Mouse (Mus musculus): ENCODE data around the gene Rrbp1. TPM values are rescaled to one million over a fixed set of nuclear protein-coding genes. Genes with fewer than 3 reads are reported as not detected.

Rrbp1 gene
- polyA plus RNA-seq, 1 experiment = 78.1 TPM

DNA sequence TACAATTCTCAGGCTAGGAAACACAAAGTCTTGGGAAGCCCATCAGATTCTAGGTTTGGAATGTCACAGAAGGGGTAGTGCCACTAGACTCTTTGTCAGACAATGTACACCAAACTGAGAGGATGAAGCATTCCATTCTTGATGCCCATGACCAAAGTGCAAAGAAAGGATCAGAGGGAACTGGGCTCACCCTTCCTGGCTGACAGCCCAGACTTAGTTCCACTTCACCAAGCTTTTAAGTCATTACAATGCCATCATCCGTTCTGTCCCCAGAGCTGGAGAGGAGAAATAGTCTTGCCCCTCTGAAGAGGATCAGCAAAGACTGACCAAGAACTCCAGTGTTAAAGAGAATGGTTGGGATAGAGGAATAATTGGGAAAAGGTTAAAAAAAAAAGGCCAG, 20.1 kb downstream of the Rrbp1 start:
- Histone ChIP-seq H3K4me1 (ENCODE audit: control insufficient read depth, insufficient read depth, low read length) (peaks cover 29% of the 10 kb centered on the region), H3K4me3 (replicated peaks; ENCODE audit: extremely low read depth, low read depth, low read length) (no peak overlapping the region)
- TF ChIP-seq CTCF (IDR thresholded peaks at IDR 0.05; ENCODE audit: insufficient read depth, low read length) (no peak), POLR2A (IDR thresholded peaks at IDR 0.05; ENCODE audit: borderline replicate concordance, extremely low read depth, low read depth, low read length) (no peak)
- DNase-seq = no peak
- WGBS = 7% methylated on average over 1 of the region's 1 CpGs

DNA sequence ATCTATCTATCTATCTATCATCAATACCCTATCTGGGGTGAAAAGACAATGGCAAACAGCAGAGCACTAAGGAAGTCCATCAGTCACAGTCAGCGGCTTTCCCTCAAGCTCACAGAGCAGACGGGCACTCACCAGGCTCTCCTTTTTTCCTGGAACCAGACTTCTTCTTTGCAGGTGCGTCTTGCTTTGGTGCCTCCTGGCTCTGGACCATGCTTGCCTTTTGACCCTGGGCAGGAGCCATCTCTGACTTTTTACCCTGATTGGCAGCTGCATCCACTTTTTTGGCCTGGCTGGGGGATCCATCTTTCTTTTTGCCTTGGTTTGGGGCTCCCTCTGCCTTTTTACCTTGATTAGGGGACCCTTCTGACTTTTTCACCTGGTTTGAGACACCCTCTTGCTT, 23.0 kb downstream of the Rrbp1 start:
- 77% methylated on average over 3 of the region's 3 CpGs for WGBS
- no peak for TF ChIP-seq POLR2A (IDR thresholded peaks at IDR 0.05; ENCODE audit: borderline replicate concordance, extremely low read depth, low read depth, low read length)
- no peak for TF ChIP-seq CTCF (IDR thresholded peaks at IDR 0.05; ENCODE audit: insufficient read depth, low read length)
- Histone ChIP-seq H3K4me1 (ENCODE audit: control insufficient read depth, insufficient read depth, low read length) (peaks cover 32% of the 10 kb centered on the region), H3K4me3 (replicated peaks; ENCODE audit: extremely low read depth, low read depth, low read length) (no peak overlapping the region)
- DNase-seq = no peak

DNA sequence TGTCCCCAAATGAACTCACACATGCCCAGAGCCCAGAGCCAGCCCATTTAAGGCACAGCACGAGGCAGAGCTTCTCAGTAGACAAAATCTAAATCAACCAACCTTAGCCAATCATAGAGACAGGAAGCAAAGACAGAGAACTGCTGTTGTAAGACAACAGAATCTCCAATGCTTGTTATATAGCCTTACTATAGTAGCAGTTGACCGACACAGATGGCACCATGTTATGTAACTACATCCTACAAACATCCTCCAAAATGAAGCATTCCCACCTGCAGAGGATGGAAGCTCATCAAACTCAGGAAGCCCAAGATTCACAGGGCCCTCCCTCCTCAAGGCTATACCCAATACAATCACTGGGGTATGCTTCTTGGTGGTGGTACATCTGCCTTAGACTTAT, 23.6 kb downstream of the Rrbp1 start:
- Histone ChIP-seq H3K4me3 (replicated peaks; ENCODE audit: extremely low read depth, low read depth, low read length) (no peak overlapping the region), H3K4me1 (ENCODE audit: control insufficient read depth, insufficient read depth, low read length) (peaks cover 31% of the 10 kb centered on the region)
- DNase-seq = no peak
- TF ChIP-seq CTCF (IDR thresholded peaks at IDR 0.05; ENCODE audit: insufficient read depth, low read length) (no peak), POLR2A (IDR thresholded peaks at IDR 0.05; ENCODE audit: borderline replicate concordance, extremely low read depth, low read depth, low read length) (no peak)
- WGBS = 31% methylated on average over 2 of the region's 2 CpGs

DNA sequence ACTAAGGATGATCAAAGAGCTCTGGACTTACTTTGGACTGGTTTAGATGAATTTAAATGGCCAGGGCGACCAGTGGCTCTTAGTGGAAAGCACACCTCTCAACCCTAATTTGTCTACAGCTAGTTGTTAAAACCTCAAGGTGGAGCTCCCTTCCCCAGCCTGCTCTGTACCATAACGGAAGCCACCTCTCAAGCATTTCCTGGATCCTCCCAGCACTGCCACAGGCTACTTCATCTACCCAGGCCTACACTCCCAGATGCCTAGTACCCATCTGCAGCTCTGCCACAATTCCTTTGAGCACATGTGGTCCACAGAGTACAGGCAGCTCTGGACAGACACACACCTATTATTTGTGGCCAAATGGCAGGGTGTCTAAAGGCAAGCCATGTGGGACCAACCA, 27.6 kb downstream of the Rrbp1 start:
- Histone ChIP-seq H3K4me1 (ENCODE audit: control insufficient read depth, insufficient read depth, low read length) (peaks cover 15% of the 10 kb centered on the region), H3K4me3 (replicated peaks; ENCODE audit: extremely low read depth, low read depth, low read length) (no peak overlapping the region)
- DNase-seq = no peak
- WGBS = 45% methylated on average over 2 of the region's 2 CpGs
- TF ChIP-seq POLR2A (IDR thresholded peaks at IDR 0.05; ENCODE audit: borderline replicate concordance, extremely low read depth, low read depth, low read length) = no peak
- no peak for TF ChIP-seq CTCF (IDR thresholded peaks at IDR 0.05; ENCODE audit: insufficient read depth, low read length)

DNA sequence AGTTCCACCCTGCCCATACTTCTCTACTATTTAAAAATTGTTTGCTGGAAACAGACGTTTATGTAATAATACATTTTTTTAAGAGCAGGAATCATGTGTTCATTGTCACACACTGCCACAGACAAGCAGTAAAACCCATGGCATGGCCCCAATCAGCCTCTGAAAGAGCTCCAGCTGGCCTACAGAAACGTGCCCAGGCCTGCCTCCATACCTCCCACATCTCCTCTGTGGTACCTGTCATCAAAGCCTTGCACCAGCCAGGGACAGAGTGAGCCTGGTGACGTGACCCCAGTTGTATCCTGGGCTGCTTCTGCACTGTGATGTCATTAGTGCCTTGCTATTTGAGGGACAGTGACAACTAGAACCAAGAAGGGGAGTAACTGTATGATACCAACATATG, 28.2 kb downstream of the Rrbp1 start:
- peaks cover 15% of the 10 kb centered on the region for H3K4me1 ChIP-seq (ENCODE audit: control insufficient read depth, insufficient read depth, low read length)
- no peak overlapping the region for H3K4me3 ChIP-seq (replicated peaks; ENCODE audit: extremely low read depth, low read depth, low read length)
- TF ChIP-seq POLR2A (IDR thresholded peaks at IDR 0.05; ENCODE audit: borderline replicate concordance, extremely low read depth, low read depth, low read length) (no peak), CTCF (IDR thresholded peaks at IDR 0.05; ENCODE audit: insufficient read depth, low read length) (no peak)
- 44% methylated on average over 3 of the region's 3 CpGs for WGBS
- DNase-seq = no peak

DNA sequence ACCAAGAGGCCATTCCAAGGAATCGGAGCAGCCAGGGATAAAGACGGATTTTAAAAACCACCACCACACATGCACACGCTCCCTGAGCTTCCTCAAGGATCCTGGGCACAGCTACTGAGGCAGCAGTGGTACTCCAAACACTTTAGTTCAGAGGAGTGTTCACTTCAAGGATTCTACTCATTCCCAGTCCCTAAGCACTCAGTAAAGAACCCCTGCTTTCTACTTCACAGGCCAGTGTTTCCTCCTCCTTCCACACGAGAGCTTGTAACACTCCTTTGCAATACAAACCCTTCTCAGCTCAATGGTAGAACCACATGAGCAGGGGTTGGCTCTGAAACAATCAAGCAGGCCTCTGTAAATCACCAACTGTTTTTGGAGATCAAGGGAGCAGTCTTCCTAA, 28.9 kb downstream of the Rrbp1 start:
- Histone ChIP-seq H3K4me3 (replicated peaks; ENCODE audit: extremely low read depth, low read depth, low read length) (no peak overlapping the region), H3K4me1 (ENCODE audit: control insufficient read depth, insufficient read depth, low read length) (peaks cover 15% of the 10 kb centered on the region)
- TF ChIP-seq POLR2A (IDR thresholded peaks at IDR 0.05; ENCODE audit: borderline replicate concordance, extremely low read depth, low read depth, low read length) (no peak), CTCF (IDR thresholded peaks at IDR 0.05; ENCODE audit: insufficient read depth, low read length) (no peak)
- 71% methylated on average over 4 of the region's 4 CpGs for WGBS
- no peak for DNase-seq

DNA sequence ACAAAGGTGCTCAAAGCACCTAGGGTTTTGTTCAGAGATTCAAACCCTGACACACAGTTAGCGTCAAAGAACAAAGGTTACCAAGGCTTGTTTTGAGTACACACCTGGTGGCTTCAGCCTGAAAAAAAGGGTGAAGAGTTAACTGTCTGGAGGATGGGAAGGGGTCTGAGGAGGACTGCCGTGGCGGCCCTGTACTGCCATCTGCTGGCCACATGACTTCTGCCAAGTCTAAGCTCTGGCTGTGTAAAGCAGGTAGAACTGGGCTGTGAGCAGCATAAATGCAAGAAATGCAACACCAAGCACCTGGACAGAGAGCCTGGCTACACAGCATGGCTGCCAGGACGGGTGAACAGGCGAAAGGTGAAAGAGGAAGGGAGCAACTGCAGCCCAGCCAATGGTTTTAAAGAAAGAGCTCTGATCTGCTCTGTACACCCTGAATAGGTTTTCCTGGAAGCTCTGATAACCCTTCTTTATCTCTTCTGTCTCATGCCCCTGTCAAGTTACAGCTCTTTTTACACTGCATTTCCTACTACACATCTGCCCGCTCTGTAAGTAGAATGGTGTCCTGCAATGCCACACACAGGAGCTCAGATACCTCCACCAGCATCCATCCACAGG, 30.2 kb downstream of the Rrbp1 start:
- H3K4me3 ChIP-seq (replicated peaks; ENCODE audit: extremely low read depth, low read depth, low read length) = no peak overlapping the region
- WGBS = 46% methylated on average over 6 of the region's 6 CpGs
- TF ChIP-seq POLR2A (IDR thresholded peaks at IDR 0.05; ENCODE audit: borderline replicate concordance, extremely low read depth, low read depth, low read length) (no peak), CTCF (IDR thresholded peaks at IDR 0.05; ENCODE audit: insufficient read depth, low read length) (peak; percentile 81)
- H3K4me1 ChIP-seq (ENCODE audit: control insufficient read depth, insufficient read depth, low read length) = peaks cover 15% of the 10 kb centered on the region
- DNase-seq = peak; percentile 59

DNA sequence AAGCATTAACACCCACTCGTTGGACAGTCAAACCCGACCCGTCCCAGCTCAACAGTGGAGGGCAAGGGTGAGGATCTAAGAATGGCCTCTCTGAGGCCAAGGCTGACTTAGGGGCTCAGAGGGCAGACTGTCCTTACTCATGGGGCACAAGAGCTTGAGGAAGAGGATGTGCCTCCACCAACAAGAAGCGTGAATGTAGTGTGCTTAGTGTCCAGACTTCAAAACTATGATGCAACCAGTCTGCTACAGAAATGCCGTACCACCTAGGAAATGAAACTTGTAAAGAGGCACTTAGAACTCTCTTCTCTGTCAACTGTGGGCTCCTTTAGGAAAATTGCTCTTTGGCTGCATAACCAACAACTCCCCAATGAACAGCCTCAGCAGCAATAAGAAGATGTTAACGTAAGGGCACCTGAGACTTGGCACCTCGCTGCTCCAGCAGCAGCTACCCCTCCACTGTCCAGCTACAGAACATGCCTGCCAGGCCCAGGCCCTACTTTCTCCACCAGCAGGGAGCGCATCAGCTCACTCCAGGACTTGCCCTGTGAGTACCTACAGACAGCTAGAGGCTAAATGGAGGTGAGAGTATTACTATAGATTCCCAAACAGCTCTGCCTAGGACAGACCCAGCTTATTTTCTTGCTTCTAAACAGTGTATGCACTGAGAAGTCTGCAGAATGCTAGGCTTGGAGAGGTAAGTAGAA, 32.5 kb downstream of the Rrbp1 start:
- no peak for DNase-seq
- TF ChIP-seq CTCF (IDR thresholded peaks at IDR 0.05; ENCODE audit: insufficient read depth, low read length) (peak; percentile 25; the same call in 1 of the 2 replicates), POLR2A (IDR thresholded peaks at IDR 0.05; ENCODE audit: borderline replicate concordance, extremely low read depth, low read depth, low read length) (no peak)
- H3K4me3 ChIP-seq (replicated peaks; ENCODE audit: extremely low read depth, low read depth, low read length) = no peak overlapping the region
- WGBS = 76% methylated on average over 8 of the region's 8 CpGs
- H3K4me1 ChIP-seq (ENCODE audit: control insufficient read depth, insufficient read depth, low read length) = peaks cover 12% of the 10 kb centered on the region

DNA sequence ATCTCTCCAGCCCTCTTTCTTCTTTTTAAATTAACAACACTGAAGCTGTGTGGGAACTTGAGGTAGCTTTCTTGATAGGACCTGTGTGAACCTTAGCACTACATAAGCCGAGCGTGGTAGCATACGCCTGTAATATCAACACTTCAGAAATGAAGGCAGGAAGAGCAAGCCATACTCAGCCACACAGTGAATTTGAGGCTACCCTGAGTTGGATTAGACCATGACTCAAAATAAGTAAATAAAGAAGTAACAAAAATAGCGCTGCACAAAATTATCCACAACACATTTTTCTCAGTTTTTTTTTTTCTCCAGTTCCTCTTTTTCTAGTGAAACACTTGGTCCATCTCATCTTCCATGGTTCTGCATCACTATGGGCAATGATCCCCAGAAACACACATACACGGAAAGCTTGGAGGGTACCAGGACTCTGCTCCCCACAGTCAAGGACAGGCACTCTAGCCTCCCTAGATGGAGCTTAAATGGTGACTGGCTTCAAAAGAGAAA, 35.9 kb downstream of the Rrbp1 start:
- Histone ChIP-seq H3K4me1 (ENCODE audit: control insufficient read depth, insufficient read depth, low read length) (no peaks in the 10 kb centered on the region), H3K4me3 (replicated peaks; ENCODE audit: extremely low read depth, low read depth, low read length) (no peak overlapping the region)
- no peak for DNase-seq
- WGBS = 88% methylated on average over 5 of the region's 5 CpGs
- no peak for TF ChIP-seq CTCF (IDR thresholded peaks at IDR 0.05; ENCODE audit: insufficient read depth, low read length)
- no peak for TF ChIP-seq POLR2A (IDR thresholded peaks at IDR 0.05; ENCODE audit: borderline replicate concordance, extremely low read depth, low read depth, low read length)

DNA sequence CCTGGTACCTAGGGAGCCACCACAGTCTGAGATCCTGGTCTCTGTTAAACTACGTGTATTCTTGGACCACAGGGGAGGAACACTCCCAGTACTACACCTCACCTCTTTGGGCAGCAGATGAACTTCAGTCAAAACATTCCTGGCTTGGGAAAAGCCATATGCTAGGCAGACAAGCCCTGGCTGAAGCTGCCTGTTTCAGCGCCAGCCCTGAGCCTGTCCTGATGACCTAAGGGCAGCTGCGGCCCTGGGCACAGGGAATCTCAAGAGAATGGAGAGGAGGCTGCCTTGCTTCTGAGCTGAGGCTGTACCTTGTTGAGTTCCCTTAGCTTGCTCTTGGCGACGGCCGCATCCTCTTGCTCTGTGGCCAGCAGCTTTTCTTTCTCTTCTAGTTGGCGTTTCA, 37.9 kb downstream of the Rrbp1 start:
- TF ChIP-seq POLR2A (IDR thresholded peaks at IDR 0.05; ENCODE audit: borderline replicate concordance, extremely low read depth, low read depth, low read length) (no peak), CTCF (IDR thresholded peaks at IDR 0.05; ENCODE audit: insufficient read depth, low read length) (no peak)
- no peak for DNase-seq
- WGBS = 90% methylated on average over 7 of the region's 7 CpGs
- H3K4me3 ChIP-seq (replicated peaks; ENCODE audit: extremely low read depth, low read depth, low read length) = no peak overlapping the region
- no peaks in the 10 kb centered on the region for H3K4me1 ChIP-seq (ENCODE audit: control insufficient read depth, insufficient read depth, low read length)
